Mouse (Mus musculus) limb, embryonic 10.5 days (tissue): ENCODE measurements around the gene Syt14. TPM values are rescaled to one million over a fixed set of nuclear protein-coding genes. Genes with fewer than 3 reads are reported as not detected.
A peak's percentile ranks its signal among the peaks of the same experiment; 100 is the strongest.

Experiments used
- DNase-seq: peaks from one replicate; pipeline ENCODE4 v3.0.0-alpha.2; 2017; ENCODE audit warnings: low spot score
- H3K27ac ChIP-seq: fragments of 300-500 bp; sonication (generic); 2 replicates; pipeline ENCODE4 v1.5.1; 2016; ENCODE audit warnings: mild to moderate bottlenecking
- H3K27me3 ChIP-seq: fragments of 300-500 bp; sonication (generic); 2 replicates; pipeline ENCODE4 v1.6.1; 2016; ENCODE audit warnings: low read depth, mild to moderate bottlenecking; ENCODE audit not compliant: poor library complexity, severe bottlenecking
- H3K36me3 ChIP-seq: fragments of 300-500 bp; sonication (generic); 2 replicates; pipeline ENCODE4 v1.6.1; 2016; ENCODE audit warnings: mild to moderate bottlenecking, moderate library complexity
- H3K4me1 ChIP-seq: fragments of 300-500 bp; sonication (generic); 2 replicates; pipeline ENCODE4 v1.6.1; 2016
- H3K4me3 ChIP-seq: fragments of 300-500 bp; sonication (generic); 2 replicates; pipeline ENCODE4 v1.5.1; 2016; ENCODE audit warnings: mild to moderate bottlenecking, moderate library complexity
- H3K9me3 ChIP-seq: fragments of 300-500 bp; sonication (generic); replicated peaks from 2 replicates; pipeline ENCODE4 v1.6.1; 2016; ENCODE audit warnings: mild to moderate bottlenecking
- WGBS: fragments of 180-500 bp; shearing (Covaris S2); methylation state at CpG from one replicate; pipeline ENCODE4 v1.1.7; 2016; 5-methylcytosine and 5-hydroxymethylcytosine counted together
- polyA plus RNA-seq: library from polyadenylated mRNA; unstranded; fragments of >200 nt; fragmentation: Nextera tagmentation; extraction: Ambion mirVana; gene quantifications from 2 replicates; pipeline ENCODE4 v1.2.1, GENCODE M21; 2016

The Syt14 gene
- polyA plus RNA-seq, 1 experiment from 2014 or later: 4.1 TPM

- Histone ChIP-seq H3K27ac (no peak overlapping the region), H3K4me3 (no peak overlapping the region), H3K9me3 (no peaks in the 10 kb centered on the region), H3K4me1 (no peaks in the 10 kb centered on the region), H3K27me3 (no peaks in the 10 kb centered on the region), H3K36me3 (peaks cover 12% of the 10 kb centered on the region; the same call in 1 of the 2 replicates)
- no peak for DNase-seq
- WGBS: 89% methylated on average over 5 of the region's 5 CpGs
Measured at GRCm38 (mm10) chr1:192962323-192962722, 73.3 kb downstream of the Syt14 start.

GRCm38 (mm10) chr1:192947839-192948173 lies 87.8 kb downstream of the Syt14 start:
- WGBS: 31% methylated on average over 2 of the region's 2 CpGs
- H3K27ac ChIP-seq: no peak overlapping the region
- DNase-seq: peak; percentile 32

DNA sequence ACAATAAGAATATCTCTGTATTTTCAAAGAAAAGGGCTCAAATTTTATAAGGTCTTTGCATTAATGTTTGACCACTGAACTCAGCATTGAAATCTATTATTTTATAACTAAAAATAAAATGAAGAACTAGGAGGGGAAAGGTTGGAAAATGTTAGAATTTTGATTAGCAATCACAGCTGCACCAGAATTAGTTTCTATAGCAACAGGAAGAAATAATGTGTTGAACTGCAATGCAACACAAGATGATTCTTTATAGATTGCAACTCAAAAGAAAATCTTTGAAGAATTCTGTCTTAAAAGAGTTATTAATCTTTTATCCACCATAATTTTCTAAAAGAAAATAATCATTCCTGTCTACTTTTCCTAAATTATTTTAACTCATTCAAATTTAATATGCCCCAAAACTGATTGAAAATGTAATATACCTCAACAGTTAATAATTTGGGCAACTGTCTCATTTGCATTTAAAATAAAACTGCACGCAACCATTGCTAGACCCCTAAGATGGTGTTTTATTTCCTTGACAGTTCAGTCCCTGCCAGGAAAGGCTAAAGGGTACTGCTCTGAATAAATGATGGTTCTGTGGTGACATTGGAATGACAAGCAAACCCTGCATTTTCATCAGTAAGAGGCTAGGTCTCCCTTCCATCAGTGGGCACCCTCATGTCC lies 88.3 kb downstream of the Syt14 start:
- DNase-seq: no peak
- Histone ChIP-seq H3K9me3 (no peaks in the 10 kb centered on the region), H3K36me3 (no peaks in the 10 kb centered on the region), H3K27me3 (no peaks in the 10 kb centered on the region), H3K4me1 (peaks cover 5% of the 10 kb centered on the region), H3K27ac (no peak overlapping the region), H3K4me3 (no peak overlapping the region)
- 52% methylated on average over 1 of the region's 1 CpGs for WGBS

More at GRCm38 (mm10) chr1:192947839-192948173, 87.8 kb downstream of the Syt14 start:
- H3K9me3 ChIP-seq: no peaks in the 10 kb centered on the region
- no peak overlapping the region for H3K4me3 ChIP-seq
- H3K27me3 ChIP-seq: no peaks in the 10 kb centered on the region
- H3K36me3 ChIP-seq: no peaks in the 10 kb centered on the region
- peaks cover 5% of the 10 kb centered on the region for H3K4me1 ChIP-seq

DNA sequence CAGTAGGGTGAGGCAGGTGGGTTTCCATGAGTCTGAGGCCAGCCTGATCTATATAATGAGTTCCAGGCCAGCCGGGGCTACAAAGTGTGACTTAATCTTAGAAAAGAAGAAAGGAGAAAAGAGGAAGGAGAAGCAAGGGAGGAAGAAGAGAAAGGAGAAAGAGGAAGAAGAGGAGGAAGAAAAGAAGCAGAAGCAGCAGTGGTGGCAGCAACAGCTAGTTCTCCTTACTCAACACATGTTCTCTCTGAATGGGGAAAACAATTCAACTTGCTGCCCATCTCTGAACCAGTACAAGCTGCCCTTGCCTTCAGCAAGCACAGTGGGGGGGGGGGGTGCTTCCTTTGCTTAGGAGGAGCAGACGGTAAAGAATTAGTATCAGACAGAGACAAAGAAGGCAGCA lies 96.5 kb downstream of the Syt14 start:
- Histone ChIP-seq H3K27ac (no peak overlapping the region), H3K27me3 (no peaks in the 10 kb centered on the region), H3K36me3 (no peaks in the 10 kb centered on the region), H3K4me3 (no peak overlapping the region), H3K9me3 (no peaks in the 10 kb centered on the region), H3K4me1 (no peaks in the 10 kb centered on the region)
- DNase-seq: no peak
- WGBS: 87% methylated on average over 2 of the region's 2 CpGs

DNA sequence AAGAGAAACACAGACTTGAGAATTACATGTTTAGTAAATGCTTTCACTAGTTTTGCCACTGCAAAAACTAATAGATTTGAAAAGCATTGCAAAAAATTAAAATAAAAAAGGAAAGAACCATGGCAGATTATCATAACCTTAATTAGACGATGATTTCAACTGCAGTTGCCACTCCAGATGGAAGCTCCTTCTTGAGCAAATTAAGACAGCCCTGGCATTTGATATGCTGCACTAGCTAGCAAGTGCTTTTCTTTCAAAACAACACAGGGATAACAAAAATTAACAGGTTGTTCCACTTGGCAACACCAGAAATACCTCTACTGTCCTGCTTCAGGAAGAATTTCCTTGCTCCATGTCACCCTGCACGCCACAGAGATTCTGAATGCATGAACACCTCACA lies 97.6 kb downstream of the Syt14 start:
- Histone ChIP-seq H3K27ac (no peak overlapping the region), H3K4me3 (no peak overlapping the region), H3K36me3 (no peaks in the 10 kb centered on the region), H3K4me1 (no peaks in the 10 kb centered on the region), H3K27me3 (no peaks in the 10 kb centered on the region), H3K9me3 (no peaks in the 10 kb centered on the region)
- 91% methylated on average over 2 of the region's 2 CpGs for WGBS
- no peak for DNase-seq

GRCm38 (mm10) chr1:192931797-192932196 lies 103.8 kb downstream of the Syt14 start:
- 92% methylated on average over 3 of the region's 3 CpGs for WGBS

GRCm38 (mm10) chr1:192912101-192912728 lies 123.4 kb downstream of the Syt14 start:
- Histone ChIP-seq H3K36me3 (peaks cover 2% of the 10 kb centered on the region; the same call in 1 of the 2 replicates), H3K27me3 (no peaks in the 10 kb centered on the region), H3K9me3 (no peaks in the 10 kb centered on the region), H3K4me3 (no peak overlapping the region), H3K27ac (no peak overlapping the region), H3K4me1 (no peaks in the 10 kb centered on the region)
- DNase-seq: no peak
- 58% methylated on average over 3 of the region's 3 CpGs for WGBS

More at GRCm38 (mm10) chr1:192931797-192932196, 103.8 kb downstream of the Syt14 start:
- Histone ChIP-seq H3K27me3 (no peaks in the 10 kb centered on the region), H3K4me1 (no peaks in the 10 kb centered on the region), H3K27ac (no peak overlapping the region), H3K9me3 (0 out of 2 replicates have a peak, but pooled peaks cover 1% of the 10 kb centered on the region), H3K36me3 (peaks cover 7% of the 10 kb centered on the region), H3K4me3 (no peak overlapping the region)
- DNase-seq: no peak

DNA sequence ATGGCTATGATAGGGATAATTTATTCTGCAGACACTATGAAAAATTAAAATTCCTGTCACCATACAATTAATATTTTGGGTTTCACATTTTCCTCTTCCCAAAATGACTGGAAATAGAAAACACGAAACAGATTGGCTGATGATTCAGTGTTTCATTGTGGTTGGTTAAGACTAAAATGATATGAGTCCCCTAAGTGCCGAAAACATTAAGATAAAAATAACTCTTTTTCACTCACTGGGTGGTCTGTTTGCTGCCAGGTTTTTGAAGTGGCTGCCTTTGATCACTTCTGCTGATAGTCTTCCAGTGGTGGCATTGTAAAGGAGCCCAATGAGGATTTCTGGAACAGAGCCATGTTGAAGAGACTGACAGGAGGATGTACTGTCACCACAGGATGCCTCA lies 134.1 kb downstream of the Syt14 start:
- Histone ChIP-seq H3K36me3 (0 out of 2 replicates have a peak, but pooled peaks cover 4% of the 10 kb centered on the region), H3K4me1 (peaks cover 45% of the 10 kb centered on the region), H3K27me3 (no peaks in the 10 kb centered on the region), H3K9me3 (no peaks in the 10 kb centered on the region), H3K4me3 (no peak overlapping the region), H3K27ac (no peak overlapping the region)
- DNase-seq: no peak
- 70% methylated on average over 2 of the region's 2 CpGs for WGBS

DNA sequence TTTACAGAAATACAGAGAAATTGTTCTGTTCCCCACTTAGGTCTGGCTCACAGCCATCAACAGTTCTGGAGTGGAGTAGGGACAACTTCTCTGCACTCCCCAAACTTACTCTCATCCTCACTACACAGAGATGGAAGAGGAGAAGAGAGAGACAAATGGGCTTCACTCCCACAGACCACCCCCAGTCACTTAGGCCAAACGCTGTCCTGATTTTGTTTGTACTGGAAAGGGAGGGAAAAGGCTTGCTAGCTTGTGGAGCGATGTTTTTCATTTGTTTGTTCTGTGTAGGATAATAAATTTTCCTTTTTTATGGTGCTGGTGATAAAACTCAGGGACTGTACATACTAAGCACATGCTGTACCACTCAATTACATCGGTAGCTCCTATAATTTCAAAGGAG lies 134.7 kb downstream of the Syt14 start:
- Histone ChIP-seq H3K36me3 (0 out of 2 replicates have a peak, but pooled peaks cover 4% of the 10 kb centered on the region), H3K27ac (no peak overlapping the region), H3K9me3 (no peaks in the 10 kb centered on the region), H3K4me1 (peaks cover 45% of the 10 kb centered on the region), H3K27me3 (no peaks in the 10 kb centered on the region), H3K4me3 (no peak overlapping the region)
- WGBS: 18% methylated on average over 3 of the region's 3 CpGs
- DNase-seq: no peak

- Histone ChIP-seq H3K9me3 (no peaks in the 10 kb centered on the region), H3K4me1 (peaks cover 45% of the 10 kb centered on the region), H3K27me3 (no peaks in the 10 kb centered on the region), H3K27ac (no peak overlapping the region), H3K36me3 (no peaks in the 10 kb centered on the region), H3K4me3 (no peak overlapping the region)
- WGBS: 24% methylated on average over 2 of the region's 2 CpGs
- no peak for DNase-seq
Measured at GRCm38 (mm10) chr1:192898742-192899141, 136.8 kb downstream of the Syt14 start.

DNA sequence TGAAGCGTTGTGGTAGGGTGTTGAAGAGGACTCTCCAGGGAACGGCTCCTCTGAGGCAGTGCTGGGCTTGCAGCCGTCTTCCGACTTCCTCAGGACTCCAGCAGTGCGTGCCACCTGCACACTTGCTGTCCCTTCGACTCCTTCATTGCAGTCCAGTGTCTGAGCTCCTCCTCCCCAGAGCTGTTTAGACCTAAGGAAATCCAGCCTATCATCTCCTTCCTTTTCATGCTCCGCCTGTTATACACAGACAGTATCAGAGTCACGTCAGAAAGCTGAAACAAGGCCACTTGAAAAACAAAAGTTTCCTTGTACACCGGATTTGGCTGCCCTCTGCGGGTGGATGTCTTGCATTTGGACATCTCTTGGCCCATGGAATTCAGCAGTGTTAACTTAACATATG lies 138.4 kb downstream of the Syt14 start:
- Histone ChIP-seq H3K9me3 (no peaks in the 10 kb centered on the region), H3K36me3 (no peaks in the 10 kb centered on the region), H3K4me3 (no peak overlapping the region), H3K27me3 (no peaks in the 10 kb centered on the region), H3K27ac (peak overlapping the region; percentile 54; the same call in 1 of the 2 replicates), H3K4me1 (peaks cover 45% of the 10 kb centered on the region)
- no peak for DNase-seq
- WGBS: 78% methylated on average over 10 of the region's 10 CpGs

DNA sequence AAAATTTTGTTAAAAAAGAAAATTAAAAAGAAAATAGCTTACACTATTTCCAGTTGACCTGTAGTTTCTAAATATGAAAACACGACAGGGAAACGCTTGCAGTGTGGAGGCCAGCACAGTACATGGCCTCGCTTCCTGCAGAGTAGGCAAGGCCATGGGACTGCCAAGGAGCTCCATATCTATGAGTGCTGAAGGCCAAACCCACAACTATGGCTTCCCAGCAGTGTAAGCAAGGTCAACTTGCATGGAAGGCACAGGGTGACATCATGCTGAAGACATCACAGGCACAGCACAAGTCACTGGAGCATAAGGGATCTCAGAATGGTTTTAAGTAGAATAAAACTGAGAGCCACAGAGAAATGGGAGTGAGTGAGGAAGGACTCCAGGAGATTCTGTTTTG lies 139.5 kb downstream of the Syt14 start:
- no peak for DNase-seq
- Histone ChIP-seq H3K36me3 (no peaks in the 10 kb centered on the region), H3K9me3 (no peaks in the 10 kb centered on the region), H3K4me3 (no peak overlapping the region), H3K4me1 (peaks cover 35% of the 10 kb centered on the region), H3K27ac (no peak overlapping the region), H3K27me3 (no peaks in the 10 kb centered on the region)
- 92% methylated on average over 3 of the region's 3 CpGs for WGBS

GRCm38 (mm10) chr1:192890716-192891115 lies 144.9 kb downstream of the Syt14 start:
- H3K36me3 ChIP-seq: no peaks in the 10 kb centered on the region
- WGBS: 79% methylated on average over 3 of the region's 3 CpGs
- no peak for DNase-seq

More at GRCm38 (mm10) chr1:192890716-192891115, 144.9 kb downstream of the Syt14 start:
- no peak overlapping the region for H3K27ac ChIP-seq
- no peak overlapping the region for H3K4me3 ChIP-seq
- no peaks in the 10 kb centered on the region for H3K4me1 ChIP-seq
- H3K9me3 ChIP-seq: no peaks in the 10 kb centered on the region
- no peaks in the 10 kb centered on the region for H3K27me3 ChIP-seq
